Mouse (Mus musculus) heart, postnatal 0 days (tissue): ENCODE data around the gene Kcnq1. TPM values are rescaled to one million over a fixed set of nuclear protein-coding genes. Genes with fewer than 3 reads are reported as not detected.
A peak's percentile ranks its signal among the peaks of the same experiment; 100 is the strongest.

Experiments
- ATAC-seq: fragments of 200-750 bp; cut with Nextera tagmentation; 2 replicates; pipeline ENCODE4 v1.8.0; 2017; ENCODE audit warnings: low read depth, moderate number of reproducible peaks, moderate library complexity; ENCODE audit not compliant: insufficient read depth
- DNase-seq: peaks from one replicate; pipeline ENCODE4 v3.0.0-alpha.2; 2016; ENCODE audit warnings: low spot score
- H3K27ac ChIP-seq: fragments of 300-500 bp; sonication (generic); 2 replicates; pipeline ENCODE4 v1.5.1; 2014; ENCODE audit warnings: low read depth, mild to moderate bottlenecking
- H3K27me3 ChIP-seq: fragments of 300-500 bp; sonication (generic); 2 replicates; pipeline ENCODE4 v1.6.1; 2014; ENCODE audit warnings: low read length, mixed read lengths; ENCODE audit not compliant: control insufficient read depth, insufficient read depth
- H3K36me3 ChIP-seq: fragments of 300-500 bp; sonication (generic); replicated peaks from 2 replicates; pipeline ENCODE4 v1.6.1; 2014; ENCODE audit warnings: low read length, mixed read lengths; ENCODE audit not compliant: control insufficient read depth, insufficient read depth
- H3K4me1 ChIP-seq: fragments of 300-500 bp; sonication (generic); 2 replicates; pipeline ENCODE4 v1.6.1; 2014; ENCODE audit warnings: antibody characterized with exemption; ENCODE audit not compliant: control insufficient read depth, insufficient read depth
- H3K4me2 ChIP-seq: fragments of 300-500 bp; sonication (generic); 2 replicates; pipeline ENCODE4 v1.6.1; 2014; ENCODE audit warnings: low read depth, mild to moderate bottlenecking, low read length, moderate library complexity
- H3K4me3 ChIP-seq: fragments of 300-500 bp; sonication (generic); 2 replicates; pipeline ENCODE4 v1.5.1; 2014; ENCODE audit warnings: low read depth, low read length
- H3K9ac ChIP-seq: fragments of 300-500 bp; sonication (generic); replicated peaks from 2 replicates; pipeline ENCODE4 v1.6.1; 2014; ENCODE audit warnings: low read depth, low read length, mixed read lengths
- H3K9me3 ChIP-seq: fragments of 300-500 bp; sonication (generic); replicated peaks from 2 replicates; pipeline ENCODE4 v1.6.1; 2016; ENCODE audit warnings: low read length; ENCODE audit not compliant: control insufficient read depth
- CTCF ChIP-seq: IDR thresholded peaks from 2 replicates; pipeline ENCODE4 v1.5.1; 2016; ENCODE audit warnings: antibody characterized with exemption, control low read depth, low read depth
- EP300 ChIP-seq: IDR thresholded peaks from 2 replicates; pipeline ENCODE4 v1.6.1; 2016; ENCODE audit warnings: antibody characterized with exemption, low read depth
- WGBS: fragments of 180-500 bp; shearing (Covaris S2); extraction: QIAGEN DNeasy Blood & Tissue Kit; methylation state at CpG from one replicate; pipeline ENCODE4 v1.1.7; 2014; 5-methylcytosine and 5-hydroxymethylcytosine counted together
- polyA plus RNA-seq: library from polyadenylated mRNA; unstranded; fragments of >200 nt; fragmentation: Nextera tagmentation; extraction: Ambion mirVana; gene quantifications from 2 replicates; pipeline ENCODE4 v1.2.1, GENCODE M21; 2015
- total RNA-seq: library from RNA; depleted of rRNA; stranded (reverse); fragments of >200 nt; gene quantifications from 2 replicates; pipeline ENCODE4 v1.2.3, GENCODE M21; 2014; ENCODE audit warnings: low replicate concordance

Kcnq1 gene
- total and polyA plus RNA-seq, 2 experiments from 2014 or later, result 37.2 to 75.9 TPM

GRCm38 (mm10) chr7:143289082-143289849 lies 183.1 kb downstream of the Kcnq1 start:
- Histone ChIP-seq H3K4me3 (no peak overlapping the region), H3K4me1 (peaks cover 46% of the 10 kb centered on the region), H3K4me2 (no peak overlapping the region), H3K27ac (no peak overlapping the region), H3K9me3 (no peaks in the 10 kb centered on the region), H3K36me3 (peaks cover 7% of the 10 kb centered on the region; the same call in 1 of the 2 replicates), H3K27me3 (no peaks in the 10 kb centered on the region), H3K9ac (no peak overlapping the region)
- DNase-seq, result no peak
- WGBS, result 35% methylated on average over 3 of the region's 3 CpGs
- TF ChIP-seq EP300 (no peak), CTCF (no peak)
- ATAC-seq, result no peak

- peak overlapping the region; percentile 82 for H3K27ac ChIP-seq
- peaks cover 21% of the 10 kb centered on the region for H3K4me1 ChIP-seq
- peaks cover 13% of the 10 kb centered on the region; the same call in 1 of the 2 replicates for H3K9me3 ChIP-seq
- TF ChIP-seq CTCF (no peak), EP300 (no peak)
- WGBS, result 46% methylated on average over 20 of the region's 20 CpGs
- ATAC-seq (no peak), DNase-seq (no peak)
- H3K27me3 ChIP-seq, result no peaks in the 10 kb centered on the region
- H3K4me3 ChIP-seq, result peak overlapping the region; percentile 66
- peak overlapping the region; percentile 70 for H3K9ac ChIP-seq
- peak overlapping the region; percentile 74 for H3K4me2 ChIP-seq
- peaks cover 14% of the 10 kb centered on the region for H3K36me3 ChIP-seq
Observed at GRCm38 (mm10) chr7:143294690-143295355, 188.7 kb downstream of the Kcnq1 start.

GRCm38 (mm10) chr7:143295356-143296000 lies 189.3 kb downstream of the Kcnq1 start:
- Histone ChIP-seq H3K36me3 (peaks cover 14% of the 10 kb centered on the region), H3K4me3 (peak overlapping the region; percentile 66), H3K4me2 (peak overlapping the region; percentile 74), H3K9me3 (peaks cover 13% of the 10 kb centered on the region; the same call in 1 of the 2 replicates), H3K4me1 (peaks cover 27% of the 10 kb centered on the region), H3K9ac (peak overlapping the region; percentile 70), H3K27me3 (no peaks in the 10 kb centered on the region), H3K27ac (peak overlapping the region; percentile 82)
- peak; percentile 61 for DNase-seq
- ATAC-seq, result peak; percentile 27; the same call in 1 of the 2 replicates
- WGBS, result 54% methylated on average over 47 of the region's 47 CpGs
- no peak for TF ChIP-seq EP300
- TF ChIP-seq CTCF, result no peak

- peak overlapping the region; percentile 70 for H3K9ac ChIP-seq
- H3K4me1 ChIP-seq, result peaks cover 26% of the 10 kb centered on the region
- TF ChIP-seq EP300, result no peak
- TF ChIP-seq CTCF, result no peak
- H3K4me2 ChIP-seq, result peak overlapping the region; percentile 74
- ATAC-seq (peak; percentile 16; the same call in 1 of the 2 replicates), DNase-seq (no peak)
- 42% methylated on average over 20 of the region's 20 CpGs for WGBS
- peaks cover 13% of the 10 kb centered on the region; the same call in 1 of the 2 replicates for H3K9me3 ChIP-seq
- H3K4me3 ChIP-seq, result peak overlapping the region; percentile 66
- peak overlapping the region; percentile 82 for H3K27ac ChIP-seq
- H3K36me3 ChIP-seq, result peaks cover 14% of the 10 kb centered on the region
- H3K27me3 ChIP-seq, result no peaks in the 10 kb centered on the region
Observed at GRCm38 (mm10) chr7:143296001-143296379, 189.8 kb downstream of the Kcnq1 start.

GRCm38 (mm10) chr7:143296384-143296801 lies 190.2 kb downstream of the Kcnq1 start:
- no peaks in the 10 kb centered on the region for H3K27me3 ChIP-seq
- peaks cover 22% of the 10 kb centered on the region for H3K4me1 ChIP-seq
- DNase-seq (peak; percentile 91), ATAC-seq (peak; percentile 95)
- peak overlapping the region; percentile 66 for H3K4me3 ChIP-seq
- H3K4me2 ChIP-seq, result peak overlapping the region; percentile 74
- TF ChIP-seq EP300 (no peak), CTCF (no peak)
- 53% methylated on average over 17 of the region's 17 CpGs for WGBS
- H3K9me3 ChIP-seq, result peaks cover 13% of the 10 kb centered on the region; the same call in 1 of the 2 replicates
- H3K9ac ChIP-seq, result peak overlapping the region; percentile 70
- H3K27ac ChIP-seq, result peak overlapping the region; percentile 82
- peaks cover 14% of the 10 kb centered on the region for H3K36me3 ChIP-seq
